Mouse (Mus musculus) large intestine, adult 2 months (tissue): ENCODE results near the gene Dnajc6. TPM values are rescaled to one million over a fixed set of nuclear protein-coding genes. Genes with fewer than 3 reads are reported as not detected.

Experiments used
- DNase-seq: peaks from one replicate; pipeline ENCODE4 v3.0.0-alpha.2; 2012; ENCODE audit warnings: low read depth, low spot score
- WGBS: fragments of 180-500 bp; shearing (Covaris S2); methylation state at CpG from one replicate; pipeline ENCODE4 v1.1.7; 2018; 5-methylcytosine and 5-hydroxymethylcytosine counted together
- polyA plus RNA-seq: library from polyadenylated mRNA; depleted of rRNA; stranded (reverse); fragments of >200 nt; gene quantifications from 2 replicates; pipeline ENCODE4 v1.2.3, GENCODE M21; 2012

The Dnajc6 gene
- polyA plus RNA-seq, 1 experiment: 0.57 TPM

DNA sequence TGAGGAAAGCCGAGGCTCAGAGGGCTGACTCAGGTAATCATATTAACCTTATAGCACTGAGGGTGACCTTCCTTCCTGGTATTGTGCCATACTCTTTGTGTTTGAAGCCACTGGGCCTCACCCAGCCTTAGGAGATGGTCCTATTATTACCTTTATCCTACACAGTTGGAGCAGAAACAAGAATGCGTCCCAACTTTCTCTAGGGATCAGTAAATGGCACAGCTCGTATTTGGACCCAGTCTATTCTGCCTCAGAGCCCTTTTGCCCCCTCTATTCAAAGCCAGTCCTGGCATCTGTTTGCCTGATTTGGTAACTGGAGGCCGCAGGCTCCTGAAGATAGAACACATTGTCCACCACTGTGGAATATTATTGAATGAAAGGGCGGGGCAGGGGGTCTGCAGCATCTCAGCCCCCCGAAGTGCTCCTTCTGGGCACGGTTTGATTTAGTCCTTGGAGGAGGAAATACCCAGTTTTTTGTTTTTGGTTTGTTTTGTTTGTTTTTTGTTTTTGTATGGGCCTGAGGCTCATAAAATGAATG lies 8.1 kb downstream of the Dnajc6 start:
- 72% methylated on average over 7 of the region's 7 CpGs for WGBS
- no peak for DNase-seq

DNA sequence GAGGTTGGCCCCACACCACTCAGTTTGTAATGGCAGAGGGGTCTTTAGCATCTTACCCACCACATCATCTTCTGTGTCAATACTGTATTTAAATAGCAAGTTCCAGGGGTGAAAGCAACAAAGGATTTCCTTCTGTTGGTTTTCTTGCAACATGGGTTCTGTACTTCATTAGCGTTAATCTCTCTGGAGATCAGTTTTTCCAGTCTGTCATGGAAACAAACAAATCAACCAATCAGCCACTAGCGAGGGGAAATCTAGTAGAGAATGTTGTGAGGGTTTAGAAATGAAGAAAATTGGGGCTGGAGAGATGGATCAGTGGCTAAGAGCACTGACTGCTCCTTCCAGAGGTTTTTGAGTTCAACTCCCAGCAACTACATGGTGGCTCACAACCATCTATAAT lies 9.5 kb downstream of the Dnajc6 start:
- 68% methylated on average over 2 of the region's 2 CpGs for WGBS
- no peak for DNase-seq

GRCm38 (mm10) chr4:101506372-101506771 lies 9.9 kb downstream of the Dnajc6 start:
- no peak for DNase-seq

DNA sequence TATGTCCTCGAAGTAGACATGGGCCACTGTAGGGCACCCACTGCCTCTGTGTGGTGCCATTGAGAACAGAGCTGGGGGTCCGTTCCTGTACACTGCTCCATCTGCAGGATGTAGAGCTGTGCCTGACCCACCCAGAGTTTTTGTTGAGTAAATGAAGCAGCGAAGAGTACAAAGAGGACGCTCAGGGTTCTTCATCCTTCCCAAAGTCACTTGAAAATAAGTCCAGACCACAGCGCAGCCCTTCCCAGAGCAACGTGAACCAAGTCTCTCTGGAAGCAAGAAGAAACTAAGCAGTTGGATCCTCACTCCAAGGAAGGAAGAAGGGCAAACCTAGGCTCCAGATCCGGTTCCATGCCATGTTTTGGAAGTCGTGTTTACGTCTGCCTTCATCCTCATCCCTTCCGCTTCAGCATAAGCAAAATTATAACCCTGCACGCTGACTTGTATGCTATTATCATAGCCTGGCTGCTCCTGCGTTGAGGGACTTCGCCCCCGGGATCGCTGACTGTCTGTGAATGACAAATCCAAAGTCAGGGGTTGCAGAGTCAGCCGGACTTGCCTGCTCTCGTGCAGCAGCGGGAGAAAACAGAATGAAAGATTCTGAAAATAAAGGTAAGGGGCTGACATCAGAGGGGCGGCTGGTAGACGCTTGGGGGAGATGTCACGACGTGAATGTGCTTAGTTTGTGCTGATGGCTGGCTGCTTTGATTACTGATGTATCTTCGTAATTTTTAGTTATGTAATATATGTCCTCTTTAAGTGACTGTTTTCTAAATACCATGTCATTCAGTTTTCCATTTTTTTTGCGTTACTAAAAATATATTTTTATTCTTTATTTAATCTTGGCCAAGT lies 11.3 kb downstream of the Dnajc6 start:
- 16% methylated on average over 24 of the region's 24 CpGs for WGBS
- DNase-seq: no peak

DNA sequence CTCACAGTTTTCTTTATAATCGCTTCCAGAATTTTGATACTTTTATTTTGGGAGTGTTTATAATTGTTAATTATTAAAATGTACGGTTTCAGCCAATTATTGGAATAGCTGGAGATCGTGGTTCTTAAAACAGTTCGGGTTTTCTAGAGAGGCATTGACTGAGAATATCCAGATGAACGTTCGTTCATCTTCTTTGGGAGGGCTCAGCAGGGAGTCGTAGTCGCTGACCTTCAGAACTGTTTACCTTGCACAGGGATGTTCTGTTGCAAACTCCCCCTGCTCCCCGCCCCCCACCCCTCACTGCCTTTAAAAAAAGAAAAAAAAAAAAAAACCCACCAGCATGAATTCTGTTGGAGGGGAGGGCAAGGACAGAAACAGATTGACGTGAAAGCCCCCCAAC lies 12.0 kb downstream of the Dnajc6 start:
- DNase-seq: no peak
- WGBS: 9% methylated on average over 10 of the region's 10 CpGs

- no peak for DNase-seq
- WGBS: 7% methylated on average over 30 of the region's 30 CpGs
Measured at GRCm38 (mm10) chr4:101508851-101509577, 12.6 kb downstream of the Dnajc6 start.

DNA sequence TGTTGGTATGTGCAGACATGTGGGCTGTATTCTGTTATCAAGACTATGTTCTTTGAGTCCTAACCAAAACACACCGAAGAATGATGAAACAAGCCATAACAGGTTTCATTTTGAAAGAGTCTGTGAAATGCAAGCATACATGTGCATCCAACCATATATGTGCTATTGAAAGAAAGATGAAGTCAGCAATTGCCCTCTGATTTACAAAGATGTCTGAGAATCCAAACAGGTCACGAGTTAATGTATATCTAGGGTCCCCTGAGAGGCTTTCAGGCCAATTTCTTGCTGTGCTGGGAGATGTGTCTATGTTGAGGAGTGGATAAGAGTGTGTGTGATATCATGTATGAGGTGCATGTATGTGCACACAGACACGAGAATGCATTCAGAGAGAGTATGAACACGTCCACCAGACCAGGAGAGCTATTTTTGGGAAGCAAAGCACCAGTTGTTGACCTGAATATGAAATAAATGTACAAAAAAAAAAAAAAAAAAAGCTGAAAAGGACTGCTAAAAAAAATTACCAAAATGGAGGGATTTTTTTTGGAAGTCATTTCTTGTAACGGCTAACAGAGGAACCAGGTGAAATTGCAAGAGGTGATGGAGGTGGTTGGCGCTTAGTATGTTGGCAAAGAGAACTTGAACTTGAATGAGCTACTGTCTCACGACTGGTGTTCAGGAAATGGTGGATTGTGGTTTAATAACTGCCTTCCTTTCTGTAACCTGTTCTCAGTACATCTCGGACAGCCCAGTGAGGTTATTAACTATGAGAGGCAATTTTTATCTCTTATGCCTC lies 13.9 kb downstream of the Dnajc6 start:
- no peak for DNase-seq
- 75% methylated on average over 8 of the region's 8 CpGs for WGBS

DNA sequence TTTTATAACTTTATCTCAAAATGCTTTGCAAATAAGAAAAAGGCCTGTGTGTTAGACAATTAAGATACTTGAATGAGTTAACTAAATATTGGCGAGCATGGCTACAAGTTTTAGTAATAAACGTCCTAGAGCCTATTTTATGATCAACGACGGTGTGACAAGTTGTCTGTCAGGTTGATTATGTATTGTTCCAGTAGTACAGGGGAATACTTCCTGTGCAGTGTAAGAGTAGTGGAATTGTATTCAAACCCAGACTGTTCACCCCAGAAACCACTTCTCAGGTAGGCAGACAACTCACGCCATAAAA lies 14.4 kb downstream of the Dnajc6 start:
- no peak for DNase-seq
- WGBS: 31% methylated on average over 5 of the region's 5 CpGs

DNA sequence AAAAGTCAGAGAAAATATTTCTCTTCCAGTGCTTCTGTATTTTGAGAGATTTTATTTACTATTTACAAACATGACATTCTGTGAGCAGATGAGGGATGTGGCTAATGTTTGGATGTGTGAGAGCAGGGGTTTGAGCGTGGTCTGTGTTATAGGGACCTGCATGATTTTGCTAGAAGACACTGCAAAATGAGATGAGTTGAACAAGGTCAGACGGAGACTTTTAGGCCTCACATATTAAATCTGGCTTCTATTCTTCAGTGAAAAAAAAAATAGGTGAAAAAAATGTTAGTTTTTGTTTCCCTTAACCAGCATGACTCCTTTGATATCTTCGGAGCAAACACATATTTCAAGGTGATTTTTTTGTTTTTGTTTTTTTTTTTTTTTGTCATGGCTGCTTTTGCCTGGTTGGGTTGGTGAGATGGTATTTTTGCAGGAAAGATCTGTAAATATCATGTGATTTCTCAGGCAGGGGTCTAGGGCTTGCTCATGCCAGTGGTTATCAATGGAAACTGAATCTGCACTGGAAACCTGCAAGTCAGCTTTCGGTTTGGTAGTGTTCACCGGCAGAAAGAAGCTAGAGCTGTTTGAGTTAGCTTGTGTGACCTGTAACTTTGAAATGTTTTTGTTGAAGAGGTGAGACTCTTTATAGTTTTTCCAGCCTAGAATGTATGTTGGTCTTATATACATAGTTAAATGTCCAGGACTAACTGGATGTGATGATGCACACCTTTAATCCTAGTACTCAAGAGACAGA lies 15.5 kb downstream of the Dnajc6 start:
- 91% methylated on average over 5 of the region's 5 CpGs for WGBS
- DNase-seq: no peak

GRCm38 (mm10) chr4:101513251-101513650 lies 16.8 kb downstream of the Dnajc6 start:
- DNase-seq: no peak
- 90% methylated on average over 3 of the region's 3 CpGs for WGBS

DNA sequence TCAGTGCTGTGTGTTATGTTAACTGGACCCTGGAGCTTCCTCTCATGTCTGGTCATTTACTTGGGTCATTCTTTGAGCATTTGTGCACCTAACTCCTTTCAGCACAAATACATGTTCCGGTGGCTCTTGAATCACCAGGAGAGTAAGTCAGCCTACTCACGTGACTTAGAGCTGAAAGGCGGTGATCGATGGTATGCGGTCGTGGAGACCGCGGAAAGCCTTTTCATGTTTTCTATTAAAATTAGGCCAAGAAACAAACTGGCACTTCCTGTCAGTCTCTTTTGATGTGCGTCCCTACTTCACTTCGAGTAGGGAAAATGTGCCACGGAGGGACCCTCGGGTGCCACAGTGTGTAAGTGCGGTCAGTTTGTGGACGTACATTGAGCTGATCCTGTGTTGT lies 19.4 kb downstream of the Dnajc6 start:
- no peak for DNase-seq
- WGBS: 94% methylated on average over 14 of the region's 14 CpGs

- WGBS: 83% methylated on average over 17 of the region's 17 CpGs
- DNase-seq: no peak
Measured at GRCm38 (mm10) chr4:101516434-101517168, 20.2 kb downstream of the Dnajc6 start.

GRCm38 (mm10) chr4:101531901-101532300 lies 35.5 kb downstream of the Dnajc6 start:
- DNase-seq: no peak
- WGBS: 71% methylated on average over 4 of the region's 4 CpGs

DNA sequence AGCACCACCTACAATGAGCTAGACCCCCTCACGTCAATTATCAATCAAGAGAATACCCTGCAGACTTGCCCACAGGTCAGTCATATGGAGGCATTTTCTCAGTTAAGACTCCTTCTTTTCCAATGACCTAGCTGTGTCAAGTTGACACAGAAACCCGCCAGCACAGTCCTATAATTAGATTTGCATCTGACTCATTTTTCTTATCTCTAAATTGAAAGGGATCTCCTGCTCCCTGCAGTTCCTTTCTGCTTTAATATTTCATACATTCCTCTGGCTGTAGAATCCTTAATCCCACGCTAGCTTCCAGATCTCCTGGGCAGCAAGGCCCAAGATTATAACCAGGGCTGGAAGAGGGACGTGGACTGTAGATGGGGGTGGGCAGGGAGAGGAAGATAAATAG lies 44.1 kb downstream of the Dnajc6 start:
- WGBS: 66% methylated on average over 4 of the region's 4 CpGs
- DNase-seq: no peak

- 5% methylated on average over 32 of the region's 33 CpGs for WGBS
- no peak for DNase-seq
Measured at GRCm38 (mm10) chr4:101549958-101550591, 53.6 kb downstream of the Dnajc6 start.

DNA sequence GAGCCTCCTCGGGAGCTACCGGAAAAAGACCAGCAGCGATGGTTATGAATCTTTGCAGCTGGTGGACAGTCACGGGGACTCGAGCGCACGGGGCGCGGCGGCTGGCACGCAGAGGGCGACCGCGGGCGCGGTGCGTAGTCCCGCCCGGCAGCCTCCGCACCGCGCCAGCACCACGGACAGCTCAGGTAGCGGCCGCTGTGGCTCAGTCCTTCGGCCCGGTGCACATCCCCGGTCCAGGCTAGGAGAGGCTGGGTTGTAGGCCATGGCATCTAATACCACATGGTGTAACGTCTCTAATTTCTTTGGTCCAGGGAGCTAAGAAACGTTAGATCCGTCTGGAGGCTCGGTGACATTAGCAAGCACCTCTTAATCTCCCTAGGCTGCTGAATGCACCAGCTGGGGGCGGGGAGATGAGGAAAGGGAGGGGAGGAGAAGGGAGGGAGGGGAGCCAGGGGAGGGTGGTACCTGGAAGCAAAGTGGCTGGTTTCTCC lies 54.3 kb downstream of the Dnajc6 start:
- WGBS: 2% methylated on average over 33 of the region's 33 CpGs
- DNase-seq: no peak

DNA sequence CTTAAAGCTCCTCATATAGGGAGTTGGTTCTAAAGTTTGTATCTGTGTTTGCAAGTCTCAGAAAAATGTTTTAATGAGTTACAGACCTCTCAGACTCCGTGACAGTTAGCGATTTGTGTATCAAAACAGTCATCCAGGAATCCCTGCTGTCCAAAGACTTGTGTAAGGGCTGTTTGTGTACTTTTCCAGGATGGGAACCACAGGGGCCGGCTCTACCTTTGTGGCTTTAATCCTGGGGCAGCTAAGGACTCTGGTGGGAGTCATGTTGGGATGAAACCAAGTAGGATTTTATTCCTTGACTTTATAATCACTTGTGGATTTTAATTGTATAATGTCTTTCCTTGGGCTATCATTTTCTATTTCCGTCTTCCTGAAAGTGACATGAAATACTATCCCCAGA lies 55.0 kb downstream of the Dnajc6 start:
- DNase-seq: no peak
- 28% methylated on average over 4 of the region's 4 CpGs for WGBS

DNA sequence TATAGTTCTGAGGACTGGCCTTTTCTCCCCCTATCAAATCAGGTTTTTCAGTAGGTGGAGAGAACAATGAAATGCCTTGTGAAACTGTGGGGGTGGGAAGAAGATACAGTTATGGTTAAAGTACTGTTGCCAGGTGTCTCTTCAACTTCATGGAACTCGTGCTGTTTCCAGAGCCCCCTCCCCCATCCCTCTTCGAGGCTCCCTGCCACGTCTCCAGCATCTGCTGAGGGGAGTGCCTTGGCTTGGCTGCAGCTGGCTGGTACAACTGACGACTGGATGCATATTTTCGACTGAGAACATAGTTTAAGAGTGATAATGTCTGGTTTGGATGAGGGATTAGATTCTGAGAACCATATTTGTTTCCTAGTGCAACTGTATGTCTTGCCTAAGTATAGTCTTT lies 55.9 kb downstream of the Dnajc6 start:
- 29% methylated on average over 5 of the region's 5 CpGs for WGBS
- no peak for DNase-seq
